Mouse (Mus musculus) E14TG2a.4 (cell line): Measurements from ENCODE around the gene Numa1.

ENCODE experiments used
- CTCF ChIP-seq: conservative IDR thresholded peaks from 2 replicates; pipeline ENCODE4 v1.5.1; 2014; ENCODE audit warnings: low read length
- NANOG ChIP-seq: IDR thresholded peaks from 2 replicates; pipeline ENCODE4 v1.6.1; 2014; ENCODE audit warnings: borderline replicate concordance, low read length, mixed read lengths

- TF ChIP-seq CTCF (no peak), NANOG (no peak)
These were observed 22.6 kb downstream of the Numa1 start for GRCm38 (mm10) chr7:101956481-101956880.
